Mouse (Mus musculus): Measurements from ENCODE around the gene Plekhg1. TPM values are rescaled to one million over a fixed set of nuclear protein-coding genes. Genes with fewer than 3 reads are reported as not detected.
A peak's percentile ranks its signal among the peaks of the same experiment; 100 is the strongest.

The Plekhg1 gene
- polyA plus RNA-seq, 1 experiment from 2014 or later: 16.1 TPM

DNA sequence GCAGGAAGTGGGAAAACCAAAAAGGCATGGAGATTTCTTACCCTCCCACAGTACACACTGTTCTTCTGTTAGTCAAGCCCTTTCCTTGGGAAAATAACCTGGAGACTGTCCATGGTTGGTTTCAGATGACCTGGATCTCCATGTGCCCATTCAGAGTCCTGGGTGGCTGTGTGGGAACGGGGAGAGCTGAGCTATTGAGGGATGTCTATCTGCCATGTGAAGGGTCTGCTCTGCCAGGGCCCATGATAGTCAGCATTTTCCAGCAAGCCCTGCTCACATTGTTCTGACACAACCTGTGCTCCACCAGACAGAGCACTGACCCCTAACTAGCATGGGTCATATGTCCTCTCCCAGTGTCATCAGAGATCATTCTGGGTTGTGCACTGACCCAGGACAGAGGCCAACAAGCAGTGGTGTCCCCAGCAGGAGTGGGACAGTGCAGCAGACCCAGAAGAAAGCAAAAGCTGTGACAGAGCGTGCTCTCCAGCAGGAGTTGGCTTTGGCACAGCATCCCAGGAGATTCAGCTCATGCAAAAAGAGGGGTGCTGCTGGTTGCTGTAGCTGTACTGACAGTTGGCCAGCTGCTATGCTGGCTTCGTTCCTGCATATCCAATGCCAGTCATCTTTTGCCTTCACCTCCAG is 24.7 kb upstream of the Plekhg1 start:
- no peaks in the 10 kb centered on the region for H3K4me1 ChIP-seq (replicated peaks)
- H3K4me3 ChIP-seq (replicated peaks): no peak overlapping the region
- no peak overlapping the region for H3K4me2 ChIP-seq
- H3K27me3 ChIP-seq: no peaks in the 10 kb centered on the region
- no peak overlapping the region for H3K27ac ChIP-seq
- H3K9ac ChIP-seq (replicated peaks): no peak overlapping the region
- no peak for ATAC-seq (ENCODE audit: insufficient number of reproducible peaks, insufficient read depth, low FRiP score, low TSS enrichment, low read depth)
- 87% methylated on average over 3 of the region's 3 CpGs for WGBS
- 0 out of 2 replicates have a peak, but pooled peaks cover 5% of the 10 kb centered on the region for H3K9me3 ChIP-seq
- no peaks in the 10 kb centered on the region for H3K36me3 ChIP-seq

DNA sequence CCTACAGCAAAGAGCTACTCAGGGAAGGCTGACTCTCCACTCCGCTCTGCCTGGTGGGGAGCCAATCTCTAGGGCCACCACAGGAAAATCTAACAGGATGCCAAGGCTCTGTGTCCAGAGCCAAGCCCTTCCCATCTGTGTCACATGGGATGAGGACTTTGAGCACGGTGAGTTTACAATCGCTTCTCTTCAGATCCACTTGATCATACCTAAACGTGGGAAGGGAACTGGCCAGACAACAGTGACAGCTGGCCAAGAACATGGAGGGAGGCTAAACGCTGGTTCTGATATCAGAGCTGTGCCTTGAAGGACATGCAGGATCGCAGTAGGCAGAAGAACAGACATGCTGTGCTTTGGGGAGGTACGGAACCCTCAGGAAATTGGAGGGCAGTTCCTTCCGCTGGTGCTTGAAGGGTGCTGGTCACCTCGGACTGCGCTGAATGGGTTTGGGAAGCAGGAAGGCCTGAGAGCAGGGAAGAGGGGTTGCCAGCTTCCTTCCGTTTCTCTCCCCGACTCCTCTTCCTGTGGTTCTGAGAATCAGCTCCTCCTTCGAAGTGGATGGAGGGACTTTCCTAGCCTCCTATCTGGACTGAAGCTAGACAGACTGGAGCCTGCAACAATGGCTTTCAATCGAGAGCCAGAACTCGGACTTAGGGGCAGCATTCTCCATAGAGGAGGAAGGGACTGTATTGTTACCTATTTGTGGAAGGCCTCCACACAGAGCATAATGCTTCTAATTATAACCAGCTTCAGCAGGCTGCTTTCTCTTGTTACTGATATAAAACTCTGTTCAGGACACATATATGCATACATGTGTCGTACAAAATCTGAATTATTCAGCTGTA is 21.9 kb upstream of the Plekhg1 start:
- WGBS: 73% methylated on average over 16 of the region's 16 CpGs
- ATAC-seq (ENCODE audit: insufficient number of reproducible peaks, insufficient read depth, low FRiP score, low TSS enrichment, low read depth): no peak
- Histone ChIP-seq H3K9ac (replicated peaks) (no peak overlapping the region), H3K27ac (no peak overlapping the region), H3K4me1 (replicated peaks) (0 out of 2 replicates have a peak, but pooled peaks cover 4% of the 10 kb centered on the region), H3K4me3 (replicated peaks) (no peak overlapping the region), H3K27me3 (no peaks in the 10 kb centered on the region), H3K9me3 (0 out of 2 replicates have a peak, but pooled peaks cover 5% of the 10 kb centered on the region), H3K36me3 (no peaks in the 10 kb centered on the region), H3K4me2 (no peak overlapping the region)

GRCm38 (mm10) chr10:3720296-3720695 is 19.9 kb upstream of the Plekhg1 start:
- no peak overlapping the region for H3K4me2 ChIP-seq
- no peak overlapping the region for H3K9ac ChIP-seq (replicated peaks)
- no peaks in the 10 kb centered on the region for H3K36me3 ChIP-seq
- no peak for ATAC-seq (ENCODE audit: insufficient number of reproducible peaks, insufficient read depth, low FRiP score, low TSS enrichment, low read depth)
- no peak overlapping the region for H3K4me3 ChIP-seq (replicated peaks)
- WGBS: 91% methylated on average over 2 of the region's 2 CpGs
- 0 out of 2 replicates have a peak, but pooled peaks cover 4% of the 10 kb centered on the region for H3K4me1 ChIP-seq (replicated peaks)
- H3K9me3 ChIP-seq: no peaks in the 10 kb centered on the region
- no peak overlapping the region for H3K27ac ChIP-seq
- H3K27me3 ChIP-seq: no peaks in the 10 kb centered on the region

DNA sequence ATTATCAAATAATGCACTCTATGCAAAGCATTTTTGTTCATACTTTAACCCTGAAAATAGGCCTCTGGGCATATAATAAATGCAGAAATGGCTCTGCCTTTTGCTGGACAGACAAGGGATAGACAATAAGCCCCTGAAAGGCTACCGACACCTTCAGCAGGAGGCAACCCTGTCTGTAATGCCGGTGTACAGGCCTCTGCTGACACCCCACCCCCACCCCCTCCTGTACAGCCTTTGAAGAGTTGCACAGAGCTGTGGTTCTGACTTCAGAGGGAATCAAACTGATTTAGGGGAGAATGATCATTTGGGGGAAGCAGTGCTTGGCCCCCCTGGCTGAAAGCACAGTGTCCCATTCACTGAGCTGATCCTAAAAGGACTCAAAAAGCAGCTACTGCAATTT is 17.8 kb upstream of the Plekhg1 start:
- Histone ChIP-seq H3K4me3 (replicated peaks) (no peak overlapping the region), H3K9ac (replicated peaks) (no peak overlapping the region), H3K36me3 (no peaks in the 10 kb centered on the region), H3K27me3 (no peaks in the 10 kb centered on the region), H3K9me3 (no peaks in the 10 kb centered on the region), H3K4me2 (no peak overlapping the region), H3K27ac (no peak overlapping the region), H3K4me1 (replicated peaks) (0 out of 2 replicates have a peak, but pooled peaks cover 4% of the 10 kb centered on the region)
- WGBS: 30% methylated on average over 2 of the region's 2 CpGs
- ATAC-seq (ENCODE audit: insufficient number of reproducible peaks, insufficient read depth, low FRiP score, low TSS enrichment, low read depth): no peak

DNA sequence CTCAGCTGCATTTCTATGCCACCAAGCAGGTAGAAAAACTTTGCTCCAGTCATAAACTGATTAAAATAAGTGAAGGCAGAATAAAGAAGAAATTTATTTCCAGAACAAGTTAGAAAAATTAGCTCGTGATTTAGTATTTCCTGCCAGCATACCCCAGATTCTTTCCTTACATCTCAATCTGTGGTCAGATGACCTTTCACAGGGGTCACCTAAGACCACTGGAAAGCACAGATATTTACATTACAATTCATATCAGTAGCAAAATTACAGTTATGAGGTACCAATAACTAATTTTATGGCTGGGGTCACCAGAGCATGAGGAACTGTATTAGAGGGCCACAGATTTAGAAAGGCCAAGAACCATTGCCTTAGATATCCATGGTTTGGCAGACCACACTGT is 15.5 kb upstream of the Plekhg1 start:
- peaks cover 5% of the 10 kb centered on the region; the same call in 1 of the 2 replicates for H3K4me1 ChIP-seq (replicated peaks)
- no peak for ATAC-seq (ENCODE audit: insufficient number of reproducible peaks, insufficient read depth, low FRiP score, low TSS enrichment, low read depth)
- H3K36me3 ChIP-seq: no peaks in the 10 kb centered on the region
- no peaks in the 10 kb centered on the region for H3K9me3 ChIP-seq
- H3K4me3 ChIP-seq (replicated peaks): no peak overlapping the region
- H3K9ac ChIP-seq (replicated peaks): no peak overlapping the region
- no peak overlapping the region for H3K4me2 ChIP-seq
- WGBS: 81% methylated on average over 1 of the region's 1 CpGs
- H3K27ac ChIP-seq: no peak overlapping the region
- H3K27me3 ChIP-seq: no peaks in the 10 kb centered on the region

GRCm38 (mm10) chr10:3729666-3730065 is 10.5 kb upstream of the Plekhg1 start:
- H3K9ac ChIP-seq (replicated peaks): no peak overlapping the region
- 63% methylated on average over 3 of the region's 3 CpGs for WGBS
- H3K27me3 ChIP-seq: no peaks in the 10 kb centered on the region
- no peak overlapping the region for H3K4me3 ChIP-seq (replicated peaks)
- H3K27ac ChIP-seq: no peak overlapping the region
- no peaks in the 10 kb centered on the region for H3K9me3 ChIP-seq
- peaks cover 5% of the 10 kb centered on the region for H3K4me1 ChIP-seq (replicated peaks)
- H3K4me2 ChIP-seq: no peak overlapping the region
- no peaks in the 10 kb centered on the region for H3K36me3 ChIP-seq
- ATAC-seq (ENCODE audit: insufficient number of reproducible peaks, insufficient read depth, low FRiP score, low TSS enrichment, low read depth): no peak

DNA sequence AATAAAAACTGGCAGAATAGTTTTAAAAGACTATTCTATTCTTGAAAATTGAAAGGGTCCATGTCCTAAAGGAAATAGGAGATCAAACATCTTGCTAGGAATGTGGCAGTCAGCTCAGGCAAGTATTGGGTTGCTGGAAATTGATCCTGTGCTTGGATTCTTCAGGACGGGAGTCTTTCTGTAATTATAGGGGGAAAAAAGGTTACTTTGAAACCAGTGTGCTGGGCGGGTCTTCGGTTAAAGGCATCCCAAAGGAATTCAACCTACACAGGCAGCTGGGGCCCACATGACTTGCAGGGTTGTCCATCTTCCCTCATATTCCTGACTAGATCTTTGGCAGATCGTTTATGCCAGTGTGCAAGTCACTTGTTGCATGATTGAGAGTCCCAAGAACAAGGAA is 9.8 kb upstream of the Plekhg1 start:
- Histone ChIP-seq H3K36me3 (no peaks in the 10 kb centered on the region), H3K9ac (replicated peaks) (no peak overlapping the region), H3K9me3 (no peaks in the 10 kb centered on the region), H3K4me2 (no peak overlapping the region), H3K27me3 (no peaks in the 10 kb centered on the region), H3K27ac (no peak overlapping the region), H3K4me3 (replicated peaks) (no peak overlapping the region), H3K4me1 (replicated peaks) (peaks cover 5% of the 10 kb centered on the region)
- 19% methylated on average over 4 of the region's 4 CpGs for WGBS
- ATAC-seq (ENCODE audit: insufficient number of reproducible peaks, insufficient read depth, low FRiP score, low TSS enrichment, low read depth): no peak

- no peak overlapping the region for H3K9ac ChIP-seq (replicated peaks)
- H3K36me3 ChIP-seq: no peaks in the 10 kb centered on the region
- H3K27me3 ChIP-seq: no peaks in the 10 kb centered on the region
- 0 out of 2 replicates have a peak overlapping the region, but pooled peaks have one; percentile 25 for H3K27ac ChIP-seq
- no peak overlapping the region for H3K4me3 ChIP-seq (replicated peaks)
- 5% methylated on average over 3 of the region's 3 CpGs for WGBS
- no peak overlapping the region for H3K4me2 ChIP-seq
- ATAC-seq (ENCODE audit: insufficient number of reproducible peaks, insufficient read depth, low FRiP score, low TSS enrichment, low read depth): no peak
- peaks cover 20% of the 10 kb centered on the region for H3K4me1 ChIP-seq (replicated peaks)
- no peaks in the 10 kb centered on the region for H3K9me3 ChIP-seq
Measured at GRCm38 (mm10) chr10:3737034-3737433, 3.1 kb upstream of the Plekhg1 start.

GRCm38 (mm10) chr10:3740504-3741388 is 582 bp downstream of the Plekhg1 start:
- Histone ChIP-seq H3K4me3 (replicated peaks) (peak overlapping the region; percentile 68), H3K9me3 (no peaks in the 10 kb centered on the region), H3K36me3 (no peaks in the 10 kb centered on the region), H3K4me1 (replicated peaks) (peaks cover 28% of the 10 kb centered on the region), H3K27ac (peak overlapping the region; percentile 91), H3K4me2 (peak overlapping the region; percentile 88), H3K27me3 (no peaks in the 10 kb centered on the region), H3K9ac (replicated peaks) (peak overlapping the region; percentile 73)
- under 1% methylated on average over 36 of the region's 47 CpGs for WGBS
- ATAC-seq (ENCODE audit: insufficient number of reproducible peaks, insufficient read depth, low FRiP score, low TSS enrichment, low read depth): peak; percentile 64

DNA sequence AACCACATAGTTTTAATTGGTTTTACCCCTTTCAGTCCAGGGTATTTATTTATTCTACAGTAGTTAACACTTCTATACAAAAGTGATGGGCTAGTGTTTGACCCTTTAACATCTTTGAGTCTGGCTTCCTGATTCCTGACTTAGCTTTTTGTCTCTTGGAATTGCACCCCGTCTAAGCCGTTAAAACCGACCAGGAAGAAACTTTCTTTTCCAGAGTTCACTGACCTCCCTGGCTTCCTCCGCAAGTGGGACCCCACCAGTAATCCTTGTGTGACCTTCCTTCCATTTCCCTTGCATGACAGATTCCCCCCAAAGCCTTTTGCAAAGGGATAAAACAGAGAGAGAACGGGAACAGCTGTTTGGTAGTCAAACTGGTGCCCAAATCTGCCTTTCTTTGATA is 1.6 kb downstream of the Plekhg1 start:
- WGBS: 6% methylated on average over 5 of the region's 5 CpGs
- Histone ChIP-seq H3K4me3 (replicated peaks) (peak overlapping the region; percentile 68), H3K9ac (replicated peaks) (no peak overlapping the region)

GRCm38 (mm10) chr10:3743069-3743468 is 2.9 kb downstream of the Plekhg1 start:
- WGBS: 41% methylated on average over 2 of the region's 2 CpGs

More for the DNA sequence above, 1.6 kb downstream of the Plekhg1 start:
- Histone ChIP-seq H3K27me3 (no peaks in the 10 kb centered on the region), H3K36me3 (no peaks in the 10 kb centered on the region), H3K27ac (no peak overlapping the region), H3K9me3 (no peaks in the 10 kb centered on the region), H3K4me1 (replicated peaks) (peaks cover 28% of the 10 kb centered on the region), H3K4me2 (peak overlapping the region; percentile 88)
- no peak for ATAC-seq (ENCODE audit: insufficient number of reproducible peaks, insufficient read depth, low FRiP score, low TSS enrichment, low read depth)

More at GRCm38 (mm10) chr10:3743069-3743468, 2.9 kb downstream of the Plekhg1 start:
- Histone ChIP-seq H3K4me2 (no peak overlapping the region; the same call in 1 of the 2 replicates), H3K4me3 (replicated peaks) (no peak overlapping the region), H3K9ac (replicated peaks) (no peak overlapping the region), H3K27me3 (no peaks in the 10 kb centered on the region), H3K27ac (no peak overlapping the region), H3K36me3 (no peaks in the 10 kb centered on the region), H3K4me1 (replicated peaks) (peaks cover 21% of the 10 kb centered on the region), H3K9me3 (no peaks in the 10 kb centered on the region)
- no peak for ATAC-seq (ENCODE audit: insufficient number of reproducible peaks, insufficient read depth, low FRiP score, low TSS enrichment, low read depth)

Measured in limb, embryonic 12.5 days (tissue).